Mouse (Mus musculus): ENCODE results near the gene Srpk3.

GRCm38 (mm10) chrX:73758611-73759290 lies 15.5 kb upstream of the Srpk3 start:
- TF ChIP-seq CTCF (IDR thresholded peaks at IDR 0.05; ENCODE audit: low read depth) (no peak), EP300 (IDR thresholded peaks at IDR 0.05; ENCODE audit: low read depth) (no peak)
